Mouse (Mus musculus): ENCODE measurements around the gene Idh3g. TPM values are rescaled to one million over a fixed set of nuclear protein-coding genes. Genes with fewer than 3 reads are reported as not detected.

The Idh3g gene
- total RNA-seq (2017), result 218 and 225 TPM in 2 replicates

DNA sequence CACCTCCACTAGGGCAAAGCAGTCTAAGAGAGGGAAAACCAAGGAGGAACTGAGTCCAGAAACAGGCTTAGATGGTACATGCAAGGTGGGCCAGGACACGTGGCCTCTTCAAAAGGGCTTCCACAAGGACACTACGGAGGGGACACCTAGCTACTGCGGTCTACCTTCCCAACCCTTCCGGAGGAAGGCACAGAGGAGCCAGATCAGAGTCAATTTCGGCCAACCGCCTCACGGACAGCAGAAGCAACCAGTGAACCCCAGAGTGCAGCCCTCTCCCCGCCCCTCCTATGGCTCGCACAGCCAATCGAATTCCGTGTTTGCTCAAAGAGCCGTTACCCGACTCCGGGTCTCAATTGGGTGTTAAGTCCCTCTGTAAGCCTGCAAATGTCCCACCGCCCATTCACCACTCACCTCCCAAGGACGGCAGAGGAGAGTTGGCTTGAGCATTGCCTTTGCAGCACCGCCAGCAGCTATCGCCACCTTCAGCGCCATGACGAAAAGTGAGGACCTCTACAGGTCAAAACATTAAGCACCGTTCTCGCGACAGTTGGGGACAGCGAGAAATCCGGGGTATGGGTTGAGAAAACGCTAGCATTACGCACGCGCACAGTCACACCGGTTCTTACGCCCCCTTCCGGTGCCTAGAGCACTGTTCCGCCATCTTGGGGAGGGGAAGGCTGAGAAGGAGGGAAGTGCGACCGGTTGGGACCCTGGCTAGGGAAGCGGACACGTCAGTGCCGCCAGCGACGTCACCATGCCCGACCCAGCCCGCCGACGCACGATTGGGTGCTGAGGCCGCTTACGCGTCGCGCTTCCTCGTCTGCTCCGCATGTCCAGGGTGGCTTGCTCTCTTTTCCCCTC, at the start of gene Idh3g, which contains the start of gene Ssr4:
TSS of gene Idh3g (minus strand) at position 534 of the 861 bp plus-strand sequence.
TSS of gene Ssr4 (plus strand) at position 665 of the 861 bp plus-strand sequence.
- ATAC-seq (replicated peaks; ENCODE audit: low read depth, poor library complexity, severe bottlenecking), result peak; percentile 91

- no peak for ATAC-seq (replicated peaks; ENCODE audit: low read depth, poor library complexity, severe bottlenecking)
Measured at GRCm38 (mm10) chrX:73835731-73836130, 49.0 kb upstream of the Idh3g start.

DNA sequence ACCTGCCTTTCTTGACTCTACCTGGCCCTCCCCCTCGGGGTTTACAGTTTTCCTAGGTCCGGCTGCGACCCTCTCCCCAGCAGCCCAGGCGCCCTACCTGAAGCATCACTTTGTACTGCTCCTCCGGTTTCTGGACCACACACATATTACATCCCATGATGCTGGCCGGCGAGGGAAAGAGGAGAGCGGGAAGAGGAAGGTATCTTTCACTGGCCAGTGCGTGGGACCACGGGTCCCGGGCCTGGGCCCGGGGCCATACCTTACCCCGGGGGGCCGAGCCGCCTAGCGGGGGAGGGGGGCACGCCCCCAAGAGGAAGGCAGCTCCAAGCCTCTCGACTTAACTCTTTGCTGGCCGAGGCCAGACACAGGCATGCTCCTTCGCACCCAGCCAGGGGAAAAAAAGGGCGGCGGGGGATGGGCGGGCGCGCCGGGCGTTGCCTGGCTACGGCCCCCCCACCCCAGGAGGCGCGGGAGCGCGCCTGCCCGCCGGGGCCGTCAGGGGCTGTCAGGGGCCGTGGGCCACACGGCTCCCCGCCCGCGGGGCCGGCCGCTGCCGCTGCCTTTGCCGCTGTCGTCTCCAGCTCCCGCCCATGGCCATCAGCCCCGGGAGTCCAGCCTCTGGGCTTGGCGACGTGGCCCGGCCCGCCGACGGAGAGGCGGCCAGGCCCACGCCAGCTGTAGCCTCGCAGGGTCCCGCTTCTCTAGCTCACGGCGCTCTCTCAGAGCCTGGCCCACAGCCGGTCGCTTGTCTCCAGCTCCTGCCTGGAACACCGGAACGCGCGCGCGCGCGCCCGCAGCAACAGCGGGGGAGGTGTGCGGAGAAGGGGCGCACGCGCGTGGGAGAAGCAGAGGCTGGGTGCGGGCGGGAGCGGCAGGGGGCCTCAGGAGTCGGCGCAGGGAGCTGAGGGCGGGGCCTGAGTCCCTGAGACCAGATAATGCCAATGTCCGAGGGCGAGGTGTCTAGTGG, 37.8 kb upstream of the Idh3g start, which contains the start of gene Pdzd4:
TSS of gene Pdzd4 (minus strand) at position 785 of the 967 bp plus-strand sequence.
- peak; percentile 18; the same call in 1 of the 2 replicates for ATAC-seq (replicated peaks; ENCODE audit: low read depth, poor library complexity, severe bottlenecking)

- ATAC-seq (replicated peaks; ENCODE audit: low read depth, poor library complexity, severe bottlenecking), result no peak
Measured at GRCm38 (mm10) chrX:73823747-73824146, 37.0 kb upstream of the Idh3g start.

GRCm38 (mm10) chrX:73816596-73817314, 30.1 kb upstream of the Idh3g start:
- peak; percentile 97 for ATAC-seq (replicated peaks; ENCODE audit: low read depth, poor library complexity, severe bottlenecking)

GRCm38 (mm10) chrX:73815072-73815471, 28.4 kb upstream of the Idh3g start:
- no peak for ATAC-seq (replicated peaks; ENCODE audit: low read depth, poor library complexity, severe bottlenecking)

DNA sequence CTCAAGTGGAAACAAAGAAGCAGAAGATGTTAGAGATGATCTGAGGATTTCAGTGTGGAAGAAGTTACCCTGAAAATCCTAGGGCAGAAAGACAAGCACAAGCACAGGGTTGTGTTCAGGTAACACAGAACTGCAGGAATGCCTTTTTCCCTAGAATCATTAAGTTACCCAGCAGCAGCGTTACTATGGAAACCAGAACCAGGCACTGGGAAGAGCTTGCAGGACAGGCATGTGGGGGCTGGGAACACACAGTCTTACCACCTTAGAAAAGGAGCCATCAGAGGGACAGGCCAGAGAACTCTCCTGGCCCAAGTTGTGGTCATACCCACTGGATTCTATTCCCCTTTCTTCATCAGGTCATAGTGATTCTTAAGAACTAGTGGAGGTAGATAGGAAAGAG, 19.1 kb upstream of the Idh3g start:
- no peak for ATAC-seq (replicated peaks; ENCODE audit: low read depth, poor library complexity, severe bottlenecking)

DNA sequence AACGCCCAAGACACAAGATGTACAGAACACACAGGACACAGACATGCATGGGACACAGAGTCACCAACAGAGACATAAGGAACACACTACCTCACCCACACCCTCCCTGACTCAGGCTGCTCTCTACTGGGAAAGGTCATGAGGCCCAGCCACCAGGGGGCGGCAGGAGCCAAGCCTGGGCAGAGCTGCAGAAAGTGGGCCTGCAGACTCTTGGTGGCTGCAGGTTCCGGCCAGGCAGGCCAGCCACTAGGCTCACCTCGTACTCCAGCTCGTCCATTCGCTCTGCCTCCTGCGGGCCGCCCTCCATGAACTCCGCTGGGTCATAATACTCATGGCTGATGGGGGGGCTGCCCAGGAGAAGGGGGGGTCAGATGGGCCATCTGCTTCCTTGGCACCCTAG, 11.8 kb upstream of the Idh3g start:
- ATAC-seq (replicated peaks; ENCODE audit: low read depth, poor library complexity, severe bottlenecking), result peak; percentile 96

DNA sequence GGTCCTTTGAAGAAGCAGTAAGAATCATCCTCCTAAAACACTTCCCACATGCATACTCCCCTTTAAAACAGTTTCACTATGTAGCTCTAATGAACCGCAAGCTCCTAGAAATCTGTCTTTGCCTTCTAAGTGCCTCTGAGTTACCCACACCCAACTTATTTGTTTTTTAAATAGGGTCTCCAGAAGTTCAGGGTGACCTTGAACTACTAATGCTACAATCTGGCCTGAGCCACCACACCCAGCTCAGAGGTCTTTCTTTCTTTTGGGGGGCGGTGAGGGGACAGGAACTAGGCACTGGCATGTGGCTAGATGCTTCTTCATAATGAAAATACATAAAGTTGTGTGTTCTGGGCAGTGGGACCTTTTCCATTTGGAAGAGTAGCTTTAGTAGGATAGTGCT, 10.8 kb upstream of the Idh3g start:
- no peak for ATAC-seq (replicated peaks; ENCODE audit: low read depth, poor library complexity, severe bottlenecking)

DNA sequence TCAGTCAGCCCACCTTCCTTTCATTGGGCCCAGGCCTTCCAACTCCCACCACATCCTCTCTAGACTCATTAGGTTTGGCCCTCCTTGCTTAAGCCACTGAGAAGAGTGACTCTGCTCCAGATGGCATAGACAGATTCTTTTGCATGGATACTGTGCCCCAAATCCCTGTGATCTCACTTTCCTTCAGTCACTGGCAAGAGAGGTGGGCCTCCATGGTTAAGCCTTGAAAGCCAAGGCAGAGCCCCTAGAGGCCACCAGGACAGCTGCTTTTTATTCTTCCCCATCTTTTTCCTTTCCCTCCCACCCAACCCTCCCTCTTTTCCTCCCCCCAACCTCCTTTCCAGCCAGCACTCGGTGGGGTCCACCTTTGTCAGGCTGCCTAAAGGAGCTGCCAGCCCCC, 6.8 kb upstream of the Idh3g start:
- ATAC-seq (replicated peaks; ENCODE audit: low read depth, poor library complexity, severe bottlenecking), result no peak

- ATAC-seq (replicated peaks; ENCODE audit: low read depth, poor library complexity, severe bottlenecking), result no peak
Measured at GRCm38 (mm10) chrX:73793039-73793438, 6.3 kb upstream of the Idh3g start.

DNA sequence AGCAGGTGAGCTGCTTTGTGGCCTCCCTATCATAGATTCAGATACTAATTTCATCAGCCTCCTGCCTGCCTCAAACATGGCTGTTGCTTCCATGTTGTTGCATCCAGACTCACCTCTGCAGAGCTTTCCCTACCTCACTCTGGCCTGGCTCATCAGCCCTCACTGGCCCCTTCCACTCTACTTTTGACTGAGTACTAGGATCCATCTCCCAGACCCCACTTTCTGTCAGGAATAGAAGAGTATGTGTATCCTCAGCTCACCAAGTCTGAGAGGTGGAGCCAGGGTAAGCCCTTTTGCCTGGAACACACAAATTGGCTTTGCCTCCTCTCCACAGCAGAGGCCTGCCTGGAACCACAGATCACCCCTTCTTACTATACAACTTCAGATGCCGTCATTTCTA, 1.8 kb upstream of the Idh3g start:
- no peak for ATAC-seq (replicated peaks; ENCODE audit: low read depth, poor library complexity, severe bottlenecking)

DNA sequence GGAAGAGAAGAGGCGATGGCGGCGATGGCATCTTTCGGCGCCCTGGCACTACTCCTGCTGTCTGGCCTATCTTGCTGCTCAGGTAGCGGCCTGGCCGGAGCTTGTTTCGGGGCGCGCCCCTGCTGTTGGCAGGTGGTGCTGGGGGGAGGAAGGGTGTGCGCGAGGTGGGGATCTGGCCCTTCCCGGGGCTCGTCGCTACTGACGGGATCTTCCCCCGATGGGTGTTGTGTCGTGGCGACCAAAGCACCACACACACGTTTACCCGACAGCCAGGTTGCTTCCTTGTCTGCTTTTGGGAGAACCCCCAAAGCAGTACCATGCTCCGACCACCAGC, 495 bp upstream of the Idh3g start:
- no peak for ATAC-seq (replicated peaks; ENCODE audit: low read depth, poor library complexity, severe bottlenecking)

- ATAC-seq (replicated peaks; ENCODE audit: low read depth, poor library complexity, severe bottlenecking), result no peak
Measured at GRCm38 (mm10) chrX:73785666-73786065, 1.0 kb downstream of the Idh3g start.

- ATAC-seq (replicated peaks; ENCODE audit: low read depth, poor library complexity, severe bottlenecking), result no peak
Measured at GRCm38 (mm10) chrX:73782227-73782626, 4.5 kb downstream of the Idh3g start.

- no peak for ATAC-seq (replicated peaks; ENCODE audit: low read depth, poor library complexity, severe bottlenecking)
Measured at GRCm38 (mm10) chrX:73774802-73775483, 11.8 kb downstream of the Idh3g start.

DNA sequence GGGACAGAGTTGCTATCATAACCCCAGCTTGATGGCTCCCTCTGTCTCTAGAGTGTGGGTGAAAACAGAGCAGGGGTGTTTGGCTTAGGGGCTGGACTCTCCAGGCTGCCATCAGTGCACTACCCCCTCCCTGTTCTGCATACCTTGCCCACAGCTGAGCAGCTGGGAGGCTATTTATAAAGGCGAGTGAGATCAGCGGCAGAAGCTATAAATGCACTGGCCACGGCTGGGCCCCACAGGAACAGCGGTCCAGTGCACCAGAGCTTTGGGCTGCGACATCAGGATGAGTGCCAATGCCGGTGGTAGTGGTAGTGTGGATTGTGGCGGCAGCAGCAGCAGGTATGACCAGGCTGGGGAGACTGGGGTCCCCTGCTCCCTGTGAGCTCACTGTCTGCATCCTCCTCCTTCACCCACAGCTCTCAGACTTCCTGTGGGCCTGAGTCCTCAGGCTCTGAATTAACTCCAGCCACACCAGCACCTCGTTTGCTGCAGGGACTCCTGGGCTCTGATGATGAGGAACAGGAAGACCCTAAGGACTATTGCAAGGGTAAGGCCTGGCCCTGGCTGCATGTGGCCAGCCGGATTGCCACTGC, 12.4 kb downstream of the Idh3g start, which contains the start of gene Srpk3:
TSS of gene Srpk3 (plus strand) at position 238 of the 593 bp plus-strand sequence.
- peak; percentile 39; the same call in 1 of the 2 replicates for ATAC-seq (replicated peaks; ENCODE audit: low read depth, poor library complexity, severe bottlenecking)

- ATAC-seq (replicated peaks; ENCODE audit: low read depth, poor library complexity, severe bottlenecking), result peak; percentile 58; the same call in 1 of the 2 replicates
Measured at GRCm38 (mm10) chrX:73767267-73767666, 19.4 kb downstream of the Idh3g start.

- ATAC-seq (replicated peaks; ENCODE audit: low read depth, poor library complexity, severe bottlenecking), result peak; percentile 64
Measured at GRCm38 (mm10) chrX:73765311-73765710, 21.4 kb downstream of the Idh3g start.
